Mouse (Mus musculus): ENCODE measurements at regions not wholly inside any gene's neighbourhood (a gene's known extent, or its start where the extent isn't known, plus 50 kb on each side); places are given as distances from the start of the nearest gene placed in this dataset.

GRCm38 (mm10) chr9:115611713-115612112 is 297.5 kb upstream of the Gadl1 start:
- DNase-seq (ENCODE audit: low spot score): no peak

- no peak for DNase-seq (ENCODE audit: low spot score)
Measured at GRCm38 (mm10) chr9:115612908-115613307, 296.3 kb upstream of the Gadl1 start.

- DNase-seq (ENCODE audit: low spot score): no peak
Measured at GRCm38 (mm10) chr9:115614007-115614406, 295.2 kb upstream of the Gadl1 start.

- DNase-seq (ENCODE audit: low spot score): no peak
Measured at GRCm38 (mm10) chr9:115617909-115618308, 291.3 kb upstream of the Gadl1 start.

GRCm38 (mm10) chr9:115623948-115624347 is 285.3 kb upstream of the Gadl1 start:
- no peak for DNase-seq (ENCODE audit: low spot score)

- no peak for DNase-seq (ENCODE audit: low spot score)
Measured at GRCm38 (mm10) chr9:115624721-115625496, 284.3 kb upstream of the Gadl1 start.

- DNase-seq (ENCODE audit: low spot score): no peak
Measured at GRCm38 (mm10) chr9:115627551-115627950, 281.7 kb upstream of the Gadl1 start.

- DNase-seq (ENCODE audit: low spot score): no peak
Measured at GRCm38 (mm10) chr9:115637114-115637513, 272.1 kb upstream of the Gadl1 start.

- no peak for DNase-seq (ENCODE audit: low spot score)
Measured at GRCm38 (mm10) chr9:115640781-115641180, 268.5 kb upstream of the Gadl1 start.

- no peak for DNase-seq (ENCODE audit: low spot score)
Measured at GRCm38 (mm10) chr9:115642032-115642431, 267.2 kb upstream of the Gadl1 start.

GRCm38 (mm10) chr9:115644953-115645352 is 264.3 kb upstream of the Gadl1 start:
- no peak for DNase-seq (ENCODE audit: low spot score)

- no peak for DNase-seq (ENCODE audit: low spot score)
Measured at GRCm38 (mm10) chr9:115646226-115646625, 263.0 kb upstream of the Gadl1 start.

- DNase-seq (ENCODE audit: low spot score): no peak
Measured at GRCm38 (mm10) chr9:115651708-115652107, 257.5 kb upstream of the Gadl1 start.

GRCm38 (mm10) chr9:115653116-115653515 is 256.1 kb upstream of the Gadl1 start:
- no peak for DNase-seq (ENCODE audit: low spot score)

- DNase-seq (ENCODE audit: low spot score): no peak
Measured at GRCm38 (mm10) chr9:115654933-115655332, 254.3 kb upstream of the Gadl1 start.

GRCm38 (mm10) chr9:115656538-115656937 is 252.7 kb upstream of the Gadl1 start:
- DNase-seq (ENCODE audit: low spot score): no peak

- DNase-seq (ENCODE audit: low spot score): no peak
Measured at GRCm38 (mm10) chr9:115656994-115657713, 252.1 kb upstream of the Gadl1 start.

- no peak for DNase-seq (ENCODE audit: low spot score)
Measured at GRCm38 (mm10) chr9:115658477-115658876, 250.8 kb upstream of the Gadl1 start.

- DNase-seq (ENCODE audit: low spot score): no peak
Measured at GRCm38 (mm10) chr9:115660371-115660770, 248.9 kb upstream of the Gadl1 start.

- DNase-seq (ENCODE audit: low spot score): no peak
Measured at GRCm38 (mm10) chr9:115661834-115662425, 247.3 kb upstream of the Gadl1 start.

GRCm38 (mm10) chr9:115665337-115666004 is 243.8 kb upstream of the Gadl1 start:
- no peak for DNase-seq (ENCODE audit: low spot score)

- DNase-seq (ENCODE audit: low spot score): no peak
Measured at GRCm38 (mm10) chr9:115666530-115666929, 242.7 kb upstream of the Gadl1 start.

Measured in MN1 (cell line).